Mouse (Mus musculus) G1E (cell line): ENCODE results near the gene Gmds.

Experiments used
- CTCF ChIP-seq: IDR thresholded peaks from 2 replicates; pipeline ENCODE4 v1.5.1; 2012; ENCODE audit warnings: low read depth, low read length, inconsistent platforms, mixed read lengths
- GATA1 ChIP-seq: IDR thresholded peaks from 2 replicates; pipeline ENCODE4 v1.6.1; 2012; ENCODE audit warnings: borderline replicate concordance, low read length, inconsistent platforms, mixed read lengths
- GATA2 ChIP-seq: IDR thresholded peaks from 2 replicates; pipeline ENCODE4 v1.6.1; 2012; ENCODE audit warnings: low read depth, low read length, inconsistent platforms, borderline replicate concordance
- POLR2AphosphoS5 ChIP-seq: IDR thresholded peaks from 2 replicates; pipeline ENCODE4 v1.6.1; 2012; ENCODE audit warnings: low read depth, low read length, inconsistent platforms; ENCODE audit not compliant: insufficient replicate concordance
- TAL1 ChIP-seq: conservative IDR thresholded peaks from 2 replicates; pipeline ENCODE4 v1.6.1; 2012; ENCODE audit warnings: low read depth, low read length, inconsistent platforms, mixed read lengths

DNA sequence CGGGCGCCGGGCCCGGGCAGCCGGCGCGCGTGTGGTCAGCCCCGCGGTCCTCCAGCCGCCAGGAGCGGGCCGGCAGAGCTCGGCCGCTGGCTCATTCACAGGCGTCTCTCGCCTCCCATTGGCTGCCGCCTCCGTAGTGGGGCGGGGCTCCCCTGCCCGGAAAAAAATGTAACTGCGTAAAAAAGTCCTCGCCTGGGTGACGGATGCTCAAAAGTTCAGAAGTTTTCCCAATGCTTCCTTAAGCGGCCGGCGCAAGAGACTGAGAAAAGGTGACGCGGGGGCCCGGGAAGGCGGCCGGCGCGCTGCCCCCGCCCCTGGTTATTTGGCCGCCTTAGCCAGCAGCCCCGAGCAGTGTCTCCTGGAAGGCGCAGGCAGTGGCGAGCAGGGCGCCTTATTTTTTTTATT lies 532.1 kb downstream of the Gmds start, which contains the start of gene Foxc1:
- TF ChIP-seq CTCF (no peak), TAL1 (no peak), GATA2 (no peak), GATA1 (no peak), POLR2AphosphoS5 (no peak)
